Mouse (Mus musculus): ENCODE data around the gene Sorbs1. TPM values are rescaled to one million over a fixed set of nuclear protein-coding genes. Genes with fewer than 3 reads are reported as not detected.
"Not testable (repeated sequence)": the region's sequence is repeated elsewhere in the genome, so short reads cannot be mapped to it uniquely, and the experiment has no call there.

Gene Sorbs1
- 12.5 and 18.0 TPM in 2 replicates for total RNA-seq (2012; rRNA removed)

GRCm38 (mm10) chr19:40513632-40514078, at the start of gene Sorbs1:
Sorbs1 (minus strand) TSS chr19:40513779.
- Histone ChIP-seq H3K27ac (ENCODE audit: insufficient read depth, low read depth, low read length, poor library complexity, severe bottlenecking) (no peak within 1 kb of the TSS), H3K4me3 (ENCODE audit: insufficient read depth in 1 of 2, low read depth in 1 of 2, low read length in 2 of 2, poor library complexity in 1 of 2, severe bottlenecking in 1 of 2) (peak within 1 kb of the TSS; percentile 77 to 98), H3K9me3 (ENCODE audit: control insufficient read depth, insufficient read depth, low read depth, low read length) (no peaks in the 10 kb centered on the region), H3K36me3 (ENCODE audit: control insufficient read depth, insufficient read depth, low read length, poor library complexity, severe bottlenecking) (no peaks in the 10 kb centered on the region), H3K4me1 (ENCODE audit: control insufficient read depth in 2 of 2, insufficient read depth in 2 of 2, low read length in 2 of 2, poor library complexity in 1 of 2) (peaks cover 0 to 16% of the 10 kb centered on the region in 2 experiments; a peak in 2 of 4 replicates), H3K9ac (ENCODE audit: insufficient read depth, low read depth, low read length, poor library complexity, severe bottlenecking) (peak within 1 kb of the TSS; percentile 74)
- peak; percentile 92 for DNase-seq (ENCODE audit: low read depth, low spot score)
- in situ Hi-C loops (cut with MboI; ENCODE audit: low sequenced_read_pairs in 2 of 2, unreplicated experiment in 2 of 2): no loop called here
- TF ChIP-seq CHD2 (IDR thresholded peaks at IDR 0.05; ENCODE audit: low read depth, low read length) (no peak), ZNF384 (IDR thresholded peaks at IDR 0.05; ENCODE audit: low read depth, low read length) (no peak), ZC3H11A (IDR thresholded peaks at IDR 0.05; ENCODE audit: borderline replicate concordance, low read depth, low read length) (no peak), HCFC1 (IDR thresholded peaks at IDR 0.05; ENCODE audit: borderline replicate concordance, insufficient read depth, low read length) (no peak; the same call in 1 of the 2 replicates), MAFK (IDR thresholded peaks at IDR 0.05; ENCODE audit: insufficient read depth, low read depth, low read length) (no peak)

DNA sequence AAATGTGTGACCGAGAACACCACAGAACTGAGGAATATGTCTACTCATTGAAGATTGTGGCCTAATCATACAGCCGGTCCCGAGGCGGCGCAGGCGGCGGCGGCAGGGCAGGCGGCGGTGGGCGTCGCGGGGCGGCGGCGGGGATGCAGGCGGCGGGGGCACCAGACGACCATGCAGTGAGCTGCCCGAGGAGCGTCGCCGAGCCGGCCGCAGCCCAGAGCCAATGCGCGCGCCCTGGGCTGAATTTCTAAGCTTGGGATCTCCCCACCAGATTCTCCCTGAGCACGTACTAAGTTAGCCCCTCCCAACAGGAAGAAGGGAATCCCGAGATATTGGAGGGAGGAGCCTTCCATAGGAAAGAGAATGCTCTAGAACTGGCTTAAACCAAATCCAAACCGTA, 47.9 kb upstream of the Sorbs1 start:
- H3K4me1 ChIP-seq (ENCODE audit: control insufficient read depth in 2 of 2, insufficient read depth in 2 of 2, low read length in 2 of 2, poor library complexity in 1 of 2); DNase-seq (ENCODE audit: low read depth, low spot score); H3K9me3 ChIP-seq (ENCODE audit: control insufficient read depth, insufficient read depth, low read depth, low read length); H3K27ac ChIP-seq (ENCODE audit: insufficient read depth, low read depth, low read length, poor library complexity, severe bottlenecking); H3K9ac ChIP-seq (ENCODE audit: insufficient read depth, low read depth, low read length, poor library complexity, severe bottlenecking); H3K4me3 ChIP-seq (ENCODE audit: insufficient read depth in 1 of 2, low read depth in 1 of 2, low read length in 2 of 2, poor library complexity in 1 of 2, severe bottlenecking in 1 of 2); in situ Hi-C loops (cut with MboI; ENCODE audit: low sequenced_read_pairs in 2 of 2, unreplicated experiment in 2 of 2): not testable (repeated sequence)
- H3K36me3 ChIP-seq (ENCODE audit: control insufficient read depth, insufficient read depth, low read length, poor library complexity, severe bottlenecking): peaks cover 24% of the 10 kb centered on the region

GRCm38 (mm10) chr19:40556029-40556428, 42.5 kb upstream of the Sorbs1 start:
- H3K36me3 ChIP-seq (ENCODE audit: control insufficient read depth, insufficient read depth, low read length, poor library complexity, severe bottlenecking): peaks cover 49% of the 10 kb centered on the region
- H3K4me3 ChIP-seq (ENCODE audit: insufficient read depth in 1 of 2, low read depth in 1 of 2, low read length in 2 of 2, poor library complexity in 1 of 2, severe bottlenecking in 1 of 2): no peak overlapping the region
- no peak overlapping the region for H3K9ac ChIP-seq (ENCODE audit: insufficient read depth, low read depth, low read length, poor library complexity, severe bottlenecking)
- TF ChIP-seq ZNF384 (IDR thresholded peaks at IDR 0.05; ENCODE audit: low read depth, low read length) (no peak), CHD2 (IDR thresholded peaks at IDR 0.05; ENCODE audit: low read depth, low read length) (no peak)
- in situ Hi-C loops (cut with MboI; ENCODE audit: low sequenced_read_pairs in 2 of 2, unreplicated experiment in 2 of 2): no loop called here
- DNase-seq (ENCODE audit: low read depth, low spot score): no peak
- no peaks in the 10 kb centered on the region for H3K4me1 ChIP-seq (ENCODE audit: control insufficient read depth in 2 of 2, insufficient read depth in 2 of 2, low read length in 2 of 2, poor library complexity in 1 of 2)
- H3K9me3 ChIP-seq (ENCODE audit: control insufficient read depth, insufficient read depth, low read depth, low read length): no peaks in the 10 kb centered on the region
- no peak overlapping the region for H3K27ac ChIP-seq (ENCODE audit: insufficient read depth, low read depth, low read length, poor library complexity, severe bottlenecking)

DNA sequence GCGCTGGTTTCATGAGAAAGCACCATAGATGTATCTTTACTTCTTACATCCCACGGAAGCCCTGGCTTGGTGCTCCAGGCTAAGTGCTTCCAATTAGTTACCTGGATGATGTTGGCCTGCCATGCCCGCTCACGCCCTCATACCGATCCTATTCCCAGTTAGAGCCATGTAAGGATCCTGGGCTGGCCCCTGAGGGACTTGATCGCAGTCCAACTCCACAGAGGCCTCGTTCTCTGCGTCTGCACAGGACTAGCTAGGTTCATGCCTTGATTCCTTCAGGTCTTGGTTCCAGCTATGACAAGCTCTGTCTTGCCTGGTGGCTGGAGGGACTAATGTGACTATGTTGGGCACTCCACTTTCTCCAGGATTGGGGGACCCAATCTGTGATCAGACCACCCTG, 41.6 kb upstream of the Sorbs1 start:
- no peaks in the 10 kb centered on the region for H3K4me1 ChIP-seq (ENCODE audit: control insufficient read depth in 2 of 2, insufficient read depth in 2 of 2, low read length in 2 of 2, poor library complexity in 1 of 2)
- no peaks in the 10 kb centered on the region for H3K9me3 ChIP-seq (ENCODE audit: control insufficient read depth, insufficient read depth, low read depth, low read length)
- no peak overlapping the region for H3K27ac ChIP-seq (ENCODE audit: insufficient read depth, low read depth, low read length, poor library complexity, severe bottlenecking)
- in situ Hi-C loops (cut with MboI; ENCODE audit: low sequenced_read_pairs in 2 of 2, unreplicated experiment in 2 of 2): no loop called here
- H3K9ac ChIP-seq (ENCODE audit: insufficient read depth, low read depth, low read length, poor library complexity, severe bottlenecking): no peak overlapping the region
- H3K36me3 ChIP-seq (ENCODE audit: control insufficient read depth, insufficient read depth, low read length, poor library complexity, severe bottlenecking): peaks cover 56% of the 10 kb centered on the region
- no peak overlapping the region for H3K4me3 ChIP-seq (ENCODE audit: insufficient read depth in 1 of 2, low read depth in 1 of 2, low read length in 2 of 2, poor library complexity in 1 of 2, severe bottlenecking in 1 of 2)
- no peak for DNase-seq (ENCODE audit: low read depth, low spot score)
- no peak for TF ChIP-seq ZC3H11A (IDR thresholded peaks at IDR 0.05; ENCODE audit: borderline replicate concordance, low read depth, low read length)
- TF ChIP-seq HCFC1 (IDR thresholded peaks at IDR 0.05; ENCODE audit: borderline replicate concordance, insufficient read depth, low read length): no peak
- TF ChIP-seq MAFK (IDR thresholded peaks at IDR 0.05; ENCODE audit: insufficient read depth, low read depth, low read length): no peak

- no peak overlapping the region for H3K27ac ChIP-seq (ENCODE audit: insufficient read depth, low read depth, low read length, poor library complexity, severe bottlenecking)
- H3K36me3 ChIP-seq (ENCODE audit: control insufficient read depth, insufficient read depth, low read length, poor library complexity, severe bottlenecking): peaks cover 56% of the 10 kb centered on the region
- no peak overlapping the region for H3K9ac ChIP-seq (ENCODE audit: insufficient read depth, low read depth, low read length, poor library complexity, severe bottlenecking)
- H3K9me3 ChIP-seq (ENCODE audit: control insufficient read depth, insufficient read depth, low read depth, low read length): no peaks in the 10 kb centered on the region
- no peak overlapping the region for H3K4me3 ChIP-seq (ENCODE audit: insufficient read depth in 1 of 2, low read depth in 1 of 2, low read length in 2 of 2, poor library complexity in 1 of 2, severe bottlenecking in 1 of 2)
- in situ Hi-C loops (cut with MboI; ENCODE audit: low sequenced_read_pairs in 2 of 2, unreplicated experiment in 2 of 2): no loop called here
- DNase-seq (ENCODE audit: low read depth, low spot score): no peak
- no peaks in the 10 kb centered on the region for H3K4me1 ChIP-seq (ENCODE audit: control insufficient read depth in 2 of 2, insufficient read depth in 2 of 2, low read length in 2 of 2, poor library complexity in 1 of 2)
- TF ChIP-seq ZNF384 (IDR thresholded peaks at IDR 0.05; ENCODE audit: low read depth, low read length) (no peak), ZC3H11A (IDR thresholded peaks at IDR 0.05; ENCODE audit: borderline replicate concordance, low read depth, low read length) (no peak), HCFC1 (IDR thresholded peaks at IDR 0.05; ENCODE audit: borderline replicate concordance, insufficient read depth, low read length) (no peak), MAFK (IDR thresholded peaks at IDR 0.05; ENCODE audit: insufficient read depth, low read depth, low read length) (no peak), CHD2 (IDR thresholded peaks at IDR 0.05; ENCODE audit: low read depth, low read length) (no peak)
These were observed 40.8 kb upstream of the Sorbs1 start for GRCm38 (mm10) chr19:40554343-40554742.

Data from ES-E14 (cell line).